Mouse (Mus musculus): ENCODE results near the gene Hspbap1. TPM values are rescaled to one million over a fixed set of nuclear protein-coding genes. Genes with fewer than 3 reads are reported as not detected.

The Hspbap1 gene
- polyA plus RNA-seq (2014; fragmentation: Nextera tagmentation; extraction: Ambion mirVana), result 14.0 and 16.6 TPM in 2 replicates

- under 1% methylated on average over 51 of the region's 51 CpGs for WGBS
- no peaks in the 10 kb centered on the region for H3K36me3 ChIP-seq (ENCODE audit: control insufficient read depth, insufficient read depth, low read length)
These were observed at the start of gene Hspbap1 for GRCm38 (mm10) chr16:35769878-35770657. Gene Hspbap1, plus strand, starts transcription at chr16:35770375.

GRCm38 (mm10) chr16:35724561-35724960 is 45.6 kb upstream of the Hspbap1 start:
- Histone ChIP-seq H3K4me2 (ENCODE audit: low read depth, low read length) (no peak overlapping the region), H3K4me1 (ENCODE audit: control insufficient read depth, insufficient read depth, low read length) (no peaks in the 10 kb centered on the region), H3K9me3 (ENCODE audit: control insufficient read depth, low read length) (no peaks in the 10 kb centered on the region), H3K27ac (ENCODE audit: low read depth, low read length) (no peak overlapping the region), H3K27me3 (ENCODE audit: control insufficient read depth, insufficient read depth, low read length) (no peaks in the 10 kb centered on the region), H3K36me3 (ENCODE audit: control insufficient read depth, insufficient read depth, low read length) (0 out of 2 replicates have a peak, but pooled peaks cover 4% of the 10 kb centered on the region), H3K9ac (replicated peaks; ENCODE audit: low read depth, low read length) (no peak overlapping the region), H3K4me3 (ENCODE audit: low read depth, low read length) (no peak overlapping the region)
- no peak for ATAC-seq (ENCODE audit: low read depth)
- 80% methylated on average over 6 of the region's 6 CpGs for WGBS

More at GRCm38 (mm10) chr16:35769878-35770657, at the start of gene Hspbap1:
- Histone ChIP-seq H3K9ac (replicated peaks; ENCODE audit: low read depth, low read length) (peak within 1 kb of the TSS; percentile 84), H3K4me2 (ENCODE audit: low read depth, low read length) (peak within 1 kb of the TSS; percentile 59), H3K4me3 (ENCODE audit: low read depth, low read length) (peak within 1 kb of the TSS; percentile 79), H3K27me3 (ENCODE audit: control insufficient read depth, insufficient read depth, low read length) (no peaks in the 10 kb centered on the region; the same call in 1 of the 2 replicates), H3K27ac (ENCODE audit: low read depth, low read length) (peak within 1 kb of the TSS; percentile 57), H3K4me1 (ENCODE audit: control insufficient read depth, insufficient read depth, low read length) (peaks cover 18% of the 10 kb centered on the region; the same call in 1 of the 2 replicates), H3K9me3 (ENCODE audit: control insufficient read depth, low read length) (no peaks in the 10 kb centered on the region)
- peak; percentile 85 for ATAC-seq (ENCODE audit: low read depth)

- no peak overlapping the region for H3K4me2 ChIP-seq (ENCODE audit: low read depth, low read length)
- no peak overlapping the region for H3K4me3 ChIP-seq (ENCODE audit: low read depth, low read length)
- WGBS, result 83% methylated on average over 2 of the region's 2 CpGs
- H3K9ac ChIP-seq (replicated peaks; ENCODE audit: low read depth, low read length), result no peak overlapping the region
- 0 out of 2 replicates have a peak, but pooled peaks cover 4% of the 10 kb centered on the region for H3K36me3 ChIP-seq (ENCODE audit: control insufficient read depth, insufficient read depth, low read length)
- no peak overlapping the region for H3K27ac ChIP-seq (ENCODE audit: low read depth, low read length)
- no peaks in the 10 kb centered on the region for H3K27me3 ChIP-seq (ENCODE audit: control insufficient read depth, insufficient read depth, low read length)
- no peaks in the 10 kb centered on the region for H3K4me1 ChIP-seq (ENCODE audit: control insufficient read depth, insufficient read depth, low read length)
- no peaks in the 10 kb centered on the region for H3K9me3 ChIP-seq (ENCODE audit: control insufficient read depth, low read length)
- no peak for ATAC-seq (ENCODE audit: low read depth)
These were observed 43.6 kb upstream of the Hspbap1 start for GRCm38 (mm10) chr16:35726601-35727000.

GRCm38 (mm10) chr16:35729151-35729738 is 40.9 kb upstream of the Hspbap1 start:
- Histone ChIP-seq H3K27ac (ENCODE audit: low read depth, low read length) (no peak overlapping the region), H3K36me3 (ENCODE audit: control insufficient read depth, insufficient read depth, low read length) (no peaks in the 10 kb centered on the region), H3K4me2 (ENCODE audit: low read depth, low read length) (no peak overlapping the region), H3K9me3 (ENCODE audit: control insufficient read depth, low read length) (no peaks in the 10 kb centered on the region), H3K9ac (replicated peaks; ENCODE audit: low read depth, low read length) (no peak overlapping the region), H3K4me1 (ENCODE audit: control insufficient read depth, insufficient read depth, low read length) (no peaks in the 10 kb centered on the region), H3K4me3 (ENCODE audit: low read depth, low read length) (no peak overlapping the region), H3K27me3 (ENCODE audit: control insufficient read depth, insufficient read depth, low read length) (no peaks in the 10 kb centered on the region)
- WGBS, result 27% methylated on average over 8 of the region's 8 CpGs
- peak; percentile 87 for ATAC-seq (ENCODE audit: low read depth)

GRCm38 (mm10) chr16:35732096-35732495 is 38.1 kb upstream of the Hspbap1 start:
- H3K9ac ChIP-seq (replicated peaks; ENCODE audit: low read depth, low read length), result no peak overlapping the region
- whole genome bisulfite sequencing, result 67% methylated on average over 7 of the region's 7 CpGs
- H3K9me3 ChIP-seq (ENCODE audit: control insufficient read depth, low read length), result no peaks in the 10 kb centered on the region
- ATAC-seq (ENCODE audit: low read depth), result no peak
- H3K4me1 ChIP-seq (ENCODE audit: control insufficient read depth, insufficient read depth, low read length), result no peaks in the 10 kb centered on the region
- no peaks in the 10 kb centered on the region for H3K36me3 ChIP-seq (ENCODE audit: control insufficient read depth, insufficient read depth, low read length)
- H3K4me2 ChIP-seq (ENCODE audit: low read depth, low read length), result no peak overlapping the region
- H3K4me3 ChIP-seq (ENCODE audit: low read depth, low read length), result no peak overlapping the region
- H3K27ac ChIP-seq (ENCODE audit: low read depth, low read length), result no peak overlapping the region
- no peaks in the 10 kb centered on the region for H3K27me3 ChIP-seq (ENCODE audit: control insufficient read depth, insufficient read depth, low read length)

- Histone ChIP-seq H3K27me3 (ENCODE audit: control insufficient read depth, insufficient read depth, low read length) (no peaks in the 10 kb centered on the region), H3K9ac (replicated peaks; ENCODE audit: low read depth, low read length) (no peak overlapping the region), H3K4me1 (ENCODE audit: control insufficient read depth, insufficient read depth, low read length) (peaks cover 5% of the 10 kb centered on the region; the same call in 1 of the 2 replicates), H3K9me3 (ENCODE audit: control insufficient read depth, low read length) (no peaks in the 10 kb centered on the region), H3K27ac (ENCODE audit: low read depth, low read length) (no peak overlapping the region), H3K36me3 (ENCODE audit: control insufficient read depth, insufficient read depth, low read length) (no peaks in the 10 kb centered on the region), H3K4me3 (ENCODE audit: low read depth, low read length) (no peak overlapping the region), H3K4me2 (ENCODE audit: low read depth, low read length) (no peak overlapping the region)
- no peak for ATAC-seq (ENCODE audit: low read depth)
- 18% methylated on average over 6 of the region's 6 CpGs for WGBS
These were observed 36.1 kb upstream of the Hspbap1 start for GRCm38 (mm10) chr16:35734038-35734437.

GRCm38 (mm10) chr16:35738096-35738767 is 31.9 kb upstream of the Hspbap1 start:
- peak; percentile 78; the same call in 1 of the 2 replicates for ATAC-seq (ENCODE audit: low read depth)
- Histone ChIP-seq H3K9me3 (ENCODE audit: control insufficient read depth, low read length) (no peaks in the 10 kb centered on the region), H3K36me3 (ENCODE audit: control insufficient read depth, insufficient read depth, low read length) (no peaks in the 10 kb centered on the region), H3K4me3 (ENCODE audit: low read depth, low read length) (no peak overlapping the region), H3K4me1 (ENCODE audit: control insufficient read depth, insufficient read depth, low read length) (peaks cover 5% of the 10 kb centered on the region; the same call in 1 of the 2 replicates), H3K4me2 (ENCODE audit: low read depth, low read length) (no peak overlapping the region), H3K27me3 (ENCODE audit: control insufficient read depth, insufficient read depth, low read length) (no peaks in the 10 kb centered on the region), H3K9ac (replicated peaks; ENCODE audit: low read depth, low read length) (no peak overlapping the region), H3K27ac (ENCODE audit: low read depth, low read length) (no peak overlapping the region)
- WGBS, result 62% methylated on average over 7 of the region's 7 CpGs

- Histone ChIP-seq H3K27ac (ENCODE audit: low read depth, low read length) (no peak overlapping the region), H3K36me3 (ENCODE audit: control insufficient read depth, insufficient read depth, low read length) (no peaks in the 10 kb centered on the region), H3K9me3 (ENCODE audit: control insufficient read depth, low read length) (no peaks in the 10 kb centered on the region), H3K4me1 (ENCODE audit: control insufficient read depth, insufficient read depth, low read length) (peaks cover 5% of the 10 kb centered on the region; the same call in 1 of the 2 replicates), H3K27me3 (ENCODE audit: control insufficient read depth, insufficient read depth, low read length) (no peaks in the 10 kb centered on the region), H3K4me2 (ENCODE audit: low read depth, low read length) (no peak overlapping the region), H3K9ac (replicated peaks; ENCODE audit: low read depth, low read length) (no peak overlapping the region), H3K4me3 (ENCODE audit: low read depth, low read length) (no peak overlapping the region)
- no peak for ATAC-seq (ENCODE audit: low read depth)
- 76% methylated on average over 1 of the region's 1 CpGs for WGBS
These were observed 30.6 kb upstream of the Hspbap1 start for GRCm38 (mm10) chr16:35739548-35739947.
